Mouse (Mus musculus): ENCODE data around the gene Defa36.
"Not testable (repeated sequence)": the region's sequence is repeated elsewhere in the genome, so short reads cannot be mapped to it uniquely, and the experiment has no call there.

The Defa36 gene

GRCm38 (mm10) chr8:21427111-21427510, at the start of gene Defa36:
Gene Defa36 (plus strand): TSS chr8:21427411.
- in situ Hi-C loops (cut with MboI), result not testable (repeated sequence)

GRCm38 (mm10) chr8:21378215-21378614, 49.0 kb upstream of the Defa36 start, which contains the start of gene Defa2:
Gene Defa2 (plus strand): TSS chr8:21378515.
- in situ Hi-C loops (cut with MboI), result not testable (repeated sequence)

GRCm38 (mm10) chr8:21391511-21391910, 35.7 kb upstream of the Defa36 start, which contains the start of gene Defa33:
Gene Defa33 (plus strand): TSS chr8:21391811.
- in situ Hi-C loops (cut with MboI), result not testable (repeated sequence)

GRCm38 (mm10) chr8:21456460-21456859, 29.2 kb downstream of the Defa36 start, which contains the start of gene Gm7849:
Gene Gm7849 (minus strand): TSS chr8:21456560.
- in situ Hi-C loops (cut with MboI), result not testable (repeated sequence)

Measured in mature B cell (primary cell).